Mouse (Mus musculus): ENCODE results near the gene Gng10. TPM values are rescaled to one million over a fixed set of nuclear protein-coding genes. Genes with fewer than 3 reads are reported as not detected.
A peak's percentile ranks its signal among the peaks of the same experiment; 100 is the strongest.

Gene Gng10
- polyA plus RNA-seq, 1 experiment from 2014 or later, result 89.6 TPM

- no peak overlapping the region for H3K4me2 ChIP-seq (ENCODE audit: low read depth)
- 81% methylated on average over 5 of the region's 5 CpGs for WGBS
- no peaks in the 10 kb centered on the region for H3K27me3 ChIP-seq (ENCODE audit: control insufficient read depth, insufficient read depth, low read length)
- no peak for DNase-seq (ENCODE audit: low spot score)
- no peak for ATAC-seq (ENCODE audit: insufficient read depth, low FRiP score, low TSS enrichment)
- H3K27ac ChIP-seq (ENCODE audit: low read depth, low read length), result no peak overlapping the region
- H3K4me3 ChIP-seq (ENCODE audit: low read depth, low read length), result no peak overlapping the region
- no peaks in the 10 kb centered on the region for H3K4me1 ChIP-seq (ENCODE audit: control insufficient read depth, insufficient read depth, low read length)
- H3K36me3 ChIP-seq (ENCODE audit: control insufficient read depth, insufficient read depth, low read length), result no peaks in the 10 kb centered on the region
- H3K9ac ChIP-seq (ENCODE audit: low read length), result no peak overlapping the region
- no peaks in the 10 kb centered on the region for H3K9me3 ChIP-seq (ENCODE audit: control insufficient read depth, low read length)
Measured at GRCm38 (mm10) chr4:58997081-58997480, 37.8 kb upstream of the Gng10 start.

DNA sequence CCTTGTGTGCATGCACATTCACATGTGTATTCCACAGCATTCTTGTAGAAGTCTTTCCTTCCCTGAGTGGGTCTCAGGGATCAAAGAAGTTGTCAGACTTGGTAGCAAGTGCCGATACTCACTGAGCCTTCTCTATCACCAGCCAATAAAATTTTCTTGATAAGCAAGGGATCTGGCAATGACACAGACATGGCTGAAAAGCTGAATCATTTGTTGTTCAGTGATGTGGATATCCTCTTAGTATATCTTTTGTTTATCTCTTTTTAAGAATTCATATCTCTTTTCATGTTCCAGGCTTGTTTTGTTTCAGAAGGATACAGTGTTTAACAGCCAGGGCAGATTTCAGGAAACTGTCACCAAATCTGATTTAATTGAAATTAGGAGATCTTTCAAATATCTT, 36.2 kb upstream of the Gng10 start:
- no peaks in the 10 kb centered on the region for H3K9me3 ChIP-seq (ENCODE audit: control insufficient read depth, low read length)
- H3K9ac ChIP-seq (ENCODE audit: low read length), result no peak overlapping the region
- no peak overlapping the region for H3K27ac ChIP-seq (ENCODE audit: low read depth, low read length)
- no peaks in the 10 kb centered on the region for H3K4me1 ChIP-seq (ENCODE audit: control insufficient read depth, insufficient read depth, low read length)
- no peak for DNase-seq (ENCODE audit: low spot score)
- WGBS, result 92% methylated on average over 1 of the region's 1 CpGs
- no peaks in the 10 kb centered on the region for H3K36me3 ChIP-seq (ENCODE audit: control insufficient read depth, insufficient read depth, low read length)
- H3K4me3 ChIP-seq (ENCODE audit: low read depth, low read length), result no peak overlapping the region
- ATAC-seq (ENCODE audit: insufficient read depth, low FRiP score, low TSS enrichment), result no peak
- H3K4me2 ChIP-seq (ENCODE audit: low read depth), result no peak overlapping the region
- H3K27me3 ChIP-seq (ENCODE audit: control insufficient read depth, insufficient read depth, low read length), result no peaks in the 10 kb centered on the region

- Histone ChIP-seq H3K27ac (ENCODE audit: low read depth, low read length) (no peak overlapping the region), H3K9me3 (ENCODE audit: control insufficient read depth, low read length) (no peaks in the 10 kb centered on the region), H3K27me3 (ENCODE audit: control insufficient read depth, insufficient read depth, low read length) (no peaks in the 10 kb centered on the region), H3K36me3 (ENCODE audit: control insufficient read depth, insufficient read depth, low read length) (no peaks in the 10 kb centered on the region), H3K4me2 (ENCODE audit: low read depth) (no peak overlapping the region), H3K4me3 (ENCODE audit: low read depth, low read length) (no peak overlapping the region), H3K9ac (ENCODE audit: low read length) (no peak overlapping the region), H3K4me1 (ENCODE audit: control insufficient read depth, insufficient read depth, low read length) (peaks cover 3% of the 10 kb centered on the region; the same call in 1 of the 2 replicates)
- ATAC-seq (ENCODE audit: insufficient read depth, low FRiP score, low TSS enrichment) (no peak), DNase-seq (ENCODE audit: low spot score) (peak; percentile 66)
- WGBS, result 25% methylated on average over 2 of the region's 2 CpGs
Measured at GRCm38 (mm10) chr4:58999686-59000085, 35.2 kb upstream of the Gng10 start.

- Histone ChIP-seq H3K4me2 (ENCODE audit: low read depth) (no peak overlapping the region), H3K27me3 (ENCODE audit: control insufficient read depth, insufficient read depth, low read length) (no peaks in the 10 kb centered on the region), H3K4me1 (ENCODE audit: control insufficient read depth, insufficient read depth, low read length) (peaks cover 3% of the 10 kb centered on the region; the same call in 1 of the 2 replicates), H3K9me3 (ENCODE audit: control insufficient read depth, low read length) (no peaks in the 10 kb centered on the region), H3K36me3 (ENCODE audit: control insufficient read depth, insufficient read depth, low read length) (no peaks in the 10 kb centered on the region), H3K4me3 (ENCODE audit: low read depth, low read length) (no peak overlapping the region), H3K9ac (ENCODE audit: low read length) (no peak overlapping the region), H3K27ac (ENCODE audit: low read depth, low read length) (no peak overlapping the region)
- no peak for ATAC-seq (ENCODE audit: insufficient read depth, low FRiP score, low TSS enrichment)
- WGBS, result 2% methylated on average over 2 of the region's 2 CpGs
- DNase-seq (ENCODE audit: low spot score), result no peak
Measured at GRCm38 (mm10) chr4:59000614-59001013, 34.3 kb upstream of the Gng10 start.

DNA sequence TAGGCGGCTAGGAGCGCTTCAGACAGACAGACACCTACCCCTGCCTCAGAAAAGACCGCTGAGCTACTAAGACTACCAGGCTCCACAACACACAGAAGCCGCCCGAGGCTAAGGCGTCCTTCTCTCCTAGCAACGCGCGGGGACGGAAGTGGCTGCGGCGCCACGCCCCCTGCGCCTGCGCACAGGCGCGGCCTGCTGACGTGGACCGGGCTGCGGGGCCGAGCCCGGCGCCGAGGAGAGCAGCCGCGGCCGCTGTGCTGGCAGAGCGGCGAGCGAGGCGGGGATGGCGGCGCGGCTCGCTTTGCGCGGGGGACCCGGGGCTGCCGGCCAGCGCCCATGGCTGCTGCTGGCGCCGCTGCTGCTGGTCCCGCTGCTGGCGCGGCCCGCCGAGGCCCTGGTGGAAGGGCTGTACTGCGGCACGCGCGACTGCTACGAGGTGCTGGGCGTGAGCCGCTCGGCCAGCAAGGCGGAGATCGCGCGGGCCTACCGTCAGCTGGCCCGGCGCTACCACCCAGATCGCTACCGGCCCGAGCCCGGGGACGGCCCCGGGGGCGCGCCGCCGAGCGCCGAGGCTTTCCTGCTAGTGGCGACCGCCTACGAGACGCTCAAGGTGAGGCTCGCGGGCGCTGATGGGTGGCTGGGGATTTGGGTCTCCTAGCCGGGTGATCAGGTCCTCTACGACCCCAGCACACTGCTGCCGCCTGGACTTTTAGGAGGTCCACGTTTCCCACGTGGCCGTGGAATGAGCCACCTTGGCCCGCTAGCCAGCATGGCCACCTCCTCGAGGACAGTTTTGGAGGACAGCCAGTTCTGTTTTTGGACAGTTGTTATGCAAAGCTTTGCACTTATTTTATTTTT, 31.7 kb upstream of the Gng10 start, which contains the start of gene Gm20503:
Gene Gm20503 (plus strand): TSS at position 263 of the 858 bp plus-strand sequence.
- Histone ChIP-seq H3K27me3 (ENCODE audit: control insufficient read depth, insufficient read depth, low read length) (no peaks in the 10 kb centered on the region), H3K9me3 (ENCODE audit: control insufficient read depth, low read length) (no peaks in the 10 kb centered on the region), H3K9ac (ENCODE audit: low read length) (peak within 1 kb of the TSS; percentile 92), H3K36me3 (ENCODE audit: control insufficient read depth, insufficient read depth, low read length) (no peaks in the 10 kb centered on the region), H3K4me2 (ENCODE audit: low read depth) (peak within 1 kb of the TSS; percentile 77), H3K4me3 (ENCODE audit: low read depth, low read length) (peak within 1 kb of the TSS; percentile 69), H3K4me1 (ENCODE audit: control insufficient read depth, insufficient read depth, low read length) (peaks cover 3% of the 10 kb centered on the region; the same call in 1 of the 2 replicates), H3K27ac (ENCODE audit: low read depth, low read length) (peak within 1 kb of the TSS; percentile 67; the same call in 1 of the 2 replicates)
- under 1% methylated on average over 74 of the region's 89 CpGs for WGBS
- DNase-seq (ENCODE audit: low spot score) (peak; percentile 96), ATAC-seq (ENCODE audit: insufficient read depth, low FRiP score, low TSS enrichment) (peak; percentile 98)

DNA sequence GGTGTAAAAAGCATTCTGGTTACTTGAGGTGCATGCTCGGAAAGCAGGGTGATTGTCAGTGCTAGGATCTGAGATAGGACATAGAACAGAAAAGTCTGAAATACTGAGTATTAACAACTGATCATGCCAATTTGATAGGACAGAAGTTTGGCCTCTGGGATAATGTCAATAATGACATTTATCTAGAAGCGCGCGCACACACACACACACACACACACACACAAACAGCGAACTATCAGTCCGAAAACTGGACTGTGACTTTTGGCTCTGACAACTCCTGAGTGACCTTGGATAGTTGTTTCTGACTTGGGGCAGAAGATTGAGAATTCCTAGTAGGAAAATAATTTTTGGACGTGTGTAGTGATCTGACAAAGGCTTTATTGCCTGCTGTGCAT, 31.1 kb upstream of the Gng10 start:
- ATAC-seq (ENCODE audit: insufficient read depth, low FRiP score, low TSS enrichment), result no peak
- Histone ChIP-seq H3K4me3 (ENCODE audit: low read depth, low read length) (peak overlapping the region; percentile 69), H3K9me3 (ENCODE audit: control insufficient read depth, low read length) (no peaks in the 10 kb centered on the region), H3K9ac (ENCODE audit: low read length) (peak overlapping the region; percentile 92), H3K4me2 (ENCODE audit: low read depth) (peak overlapping the region; percentile 77), H3K27me3 (ENCODE audit: control insufficient read depth, insufficient read depth, low read length) (no peaks in the 10 kb centered on the region), H3K36me3 (ENCODE audit: control insufficient read depth, insufficient read depth, low read length) (no peaks in the 10 kb centered on the region), H3K4me1 (ENCODE audit: control insufficient read depth, insufficient read depth, low read length) (peaks cover 3% of the 10 kb centered on the region; the same call in 1 of the 2 replicates), H3K27ac (ENCODE audit: low read depth, low read length) (no peak overlapping the region)
- no peak for DNase-seq (ENCODE audit: low spot score)
- 33% methylated on average over 7 of the region's 7 CpGs for WGBS

- H3K27ac ChIP-seq (ENCODE audit: low read depth, low read length), result no peak overlapping the region
- H3K4me1 ChIP-seq (ENCODE audit: control insufficient read depth, insufficient read depth, low read length), result peaks cover 3% of the 10 kb centered on the region; the same call in 1 of the 2 replicates
- H3K4me2 ChIP-seq (ENCODE audit: low read depth), result no peak overlapping the region
- no peak for DNase-seq (ENCODE audit: low spot score)
- H3K9ac ChIP-seq (ENCODE audit: low read length), result no peak overlapping the region
- H3K27me3 ChIP-seq (ENCODE audit: control insufficient read depth, insufficient read depth, low read length), result no peaks in the 10 kb centered on the region
- no peak for ATAC-seq (ENCODE audit: insufficient read depth, low FRiP score, low TSS enrichment)
- H3K9me3 ChIP-seq (ENCODE audit: control insufficient read depth, low read length), result no peaks in the 10 kb centered on the region
- 52% methylated on average over 8 of the region's 8 CpGs for WGBS
- no peak overlapping the region for H3K4me3 ChIP-seq (ENCODE audit: low read depth, low read length)
- no peaks in the 10 kb centered on the region for H3K36me3 ChIP-seq (ENCODE audit: control insufficient read depth, insufficient read depth, low read length)
Measured at GRCm38 (mm10) chr4:59006211-59006610, 28.7 kb upstream of the Gng10 start.

DNA sequence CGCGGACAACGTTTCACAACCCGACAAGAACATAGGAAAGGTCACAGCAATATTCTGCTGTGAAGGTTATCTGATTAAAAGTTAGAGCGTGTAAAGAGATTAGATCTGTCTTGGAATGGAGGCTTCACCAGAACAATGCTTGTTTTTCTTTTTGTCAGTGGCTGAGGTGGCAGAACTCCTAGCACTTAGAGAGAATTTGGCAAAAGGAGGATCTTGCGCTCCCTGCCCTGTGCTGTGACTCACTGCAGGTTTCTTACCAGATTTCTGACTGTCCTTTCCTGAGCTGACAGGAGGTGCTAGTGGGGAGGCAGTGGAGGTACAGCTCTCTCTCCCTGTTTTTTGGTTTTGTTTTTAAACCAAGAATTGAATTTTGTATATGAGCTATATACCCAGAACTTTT, 27.9 kb upstream of the Gng10 start:
- no peaks in the 10 kb centered on the region for H3K36me3 ChIP-seq (ENCODE audit: control insufficient read depth, insufficient read depth, low read length)
- no peak overlapping the region for H3K27ac ChIP-seq (ENCODE audit: low read depth, low read length)
- H3K9ac ChIP-seq (ENCODE audit: low read length), result no peak overlapping the region
- no peak for DNase-seq (ENCODE audit: low spot score)
- H3K4me2 ChIP-seq (ENCODE audit: low read depth), result no peak overlapping the region
- H3K4me3 ChIP-seq (ENCODE audit: low read depth, low read length), result no peak overlapping the region
- H3K27me3 ChIP-seq (ENCODE audit: control insufficient read depth, insufficient read depth, low read length), result no peaks in the 10 kb centered on the region
- H3K4me1 ChIP-seq (ENCODE audit: control insufficient read depth, insufficient read depth, low read length), result peaks cover 3% of the 10 kb centered on the region; the same call in 1 of the 2 replicates
- 84% methylated on average over 6 of the region's 6 CpGs for WGBS
- H3K9me3 ChIP-seq (ENCODE audit: control insufficient read depth, low read length), result no peaks in the 10 kb centered on the region
- no peak for ATAC-seq (ENCODE audit: insufficient read depth, low FRiP score, low TSS enrichment)

DNA sequence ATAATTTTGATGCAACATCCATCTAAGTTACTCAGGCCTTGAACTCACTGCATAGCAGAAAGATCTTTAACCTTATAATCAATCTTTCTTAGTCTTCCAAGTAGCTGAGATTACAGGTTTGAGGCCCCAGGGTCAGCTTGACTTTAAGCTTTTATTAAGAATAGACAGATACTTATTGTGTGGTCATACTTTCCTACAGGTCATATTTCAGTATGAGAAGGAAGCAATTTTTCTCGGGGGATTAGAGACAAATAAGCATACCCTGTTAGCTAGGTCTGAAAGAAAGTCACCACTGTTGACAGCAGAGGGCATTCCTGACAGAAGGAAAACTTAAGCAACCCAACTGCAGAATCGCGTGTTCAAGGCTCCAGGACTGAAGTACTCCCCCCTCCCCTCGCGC, 26.9 kb upstream of the Gng10 start:
- H3K9me3 ChIP-seq (ENCODE audit: control insufficient read depth, low read length), result no peaks in the 10 kb centered on the region
- H3K4me1 ChIP-seq (ENCODE audit: control insufficient read depth, insufficient read depth, low read length), result peaks cover 3% of the 10 kb centered on the region; the same call in 1 of the 2 replicates
- no peak overlapping the region for H3K4me2 ChIP-seq (ENCODE audit: low read depth)
- ATAC-seq (ENCODE audit: insufficient read depth, low FRiP score, low TSS enrichment) (no peak), DNase-seq (ENCODE audit: low spot score) (no peak)
- no peak overlapping the region for H3K4me3 ChIP-seq (ENCODE audit: low read depth, low read length)
- 78% methylated on average over 5 of the region's 5 CpGs for WGBS
- no peaks in the 10 kb centered on the region for H3K27me3 ChIP-seq (ENCODE audit: control insufficient read depth, insufficient read depth, low read length)
- H3K9ac ChIP-seq (ENCODE audit: low read length), result no peak overlapping the region
- no peak overlapping the region for H3K27ac ChIP-seq (ENCODE audit: low read depth, low read length)
- H3K36me3 ChIP-seq (ENCODE audit: control insufficient read depth, insufficient read depth, low read length), result no peaks in the 10 kb centered on the region

All from neural tube, embryonic 11.5 days (tissue).